Mouse (Mus musculus) cerebellum, adult 2 months (tissue): ENCODE data around the gene Mgam.
"Not testable (repeated sequence)": the region's sequence is repeated elsewhere in the genome, so short reads cannot be mapped to it uniquely, and the experiment has no call there.

Experiments used
- CTCF ChIP-seq: fragments of 200-500 bp; IDR thresholded peaks from 2 replicates; pipeline ENCODE4 v1.5.1; 2011; ENCODE audit warnings: low read depth, mild to moderate bottlenecking, control low read depth, low read length, moderate library complexity, borderline replicate concordance; ENCODE audit not compliant: insufficient read depth
- POLR2A ChIP-seq: fragments of 200-500 bp; IDR thresholded peaks from 2 replicates; pipeline ENCODE4 v1.6.1; 2011; ENCODE audit warnings: low read length, control low read depth, borderline replicate concordance; ENCODE audit not compliant: insufficient read depth

GRCm38 (mm10) chr6:40757346-40757745, 128.7 kb downstream of the Mgam start:
- TF ChIP-seq POLR2A, CTCF: not testable (repeated sequence)
